Mouse (Mus musculus) lung, postnatal 0 days (tissue): Measurements from ENCODE around the gene Alg12. TPM values are rescaled to one million over a fixed set of nuclear protein-coding genes. Genes with fewer than 3 reads are reported as not detected.
A peak's percentile ranks its signal among the peaks of the same experiment; 100 is the strongest.

Experiments
- ATAC-seq: fragments of 200-750 bp; cut with Nextera tagmentation; 2 replicates; pipeline ENCODE4 v1.8.0; 2017; ENCODE audit warnings: moderate library complexity
- DNase-seq: peaks from one replicate; pipeline ENCODE4 v3.0.0-alpha.2; 2016; ENCODE audit warnings: low spot score
- H3K27ac ChIP-seq: fragments of 300-500 bp; sonication (generic); 2 replicates; pipeline ENCODE4 v1.5.1; 2014; ENCODE audit warnings: antibody characterized with exemption, mild to moderate bottlenecking, low read length, mixed read lengths
- H3K27me3 ChIP-seq: fragments of 300-500 bp; sonication (generic); replicated peaks from 2 replicates; pipeline ENCODE4 v1.6.1; 2014; ENCODE audit warnings: low read length, mixed read lengths; ENCODE audit not compliant: insufficient read depth
- H3K36me3 ChIP-seq: fragments of 300-500 bp; sonication (generic); 2 replicates; pipeline ENCODE4 v1.6.1; 2014; ENCODE audit warnings: low read length, mixed read lengths; ENCODE audit not compliant: insufficient read depth
- H3K4me1 ChIP-seq: fragments of 300-500 bp; sonication (generic); 2 replicates; pipeline ENCODE4 v1.6.1; 2014; ENCODE audit warnings: antibody characterized with exemption, low read depth, low read length, mixed read lengths; ENCODE audit not compliant: insufficient read depth
- H3K4me2 ChIP-seq: fragments of 300-500 bp; sonication (generic); replicated peaks from 2 replicates; pipeline ENCODE4 v1.6.1; 2014; ENCODE audit warnings: low read depth, mild to moderate bottlenecking, low read length, moderate library complexity, mixed read lengths
- H3K4me3 ChIP-seq: fragments of 300-500 bp; sonication (generic); 2 replicates; pipeline ENCODE4 v1.5.1; 2014; ENCODE audit warnings: low read depth, low read length
- H3K9ac ChIP-seq: fragments of 300-500 bp; sonication (generic); replicated peaks from 2 replicates; pipeline ENCODE4 v1.6.1; 2014; ENCODE audit warnings: low read depth, mild to moderate bottlenecking
- H3K9me3 ChIP-seq: fragments of 300-500 bp; sonication (generic); 2 replicates; pipeline ENCODE4 v1.6.1; 2016; ENCODE audit warnings: low read length, mixed read lengths
- CTCF ChIP-seq: IDR thresholded peaks from 2 replicates; pipeline ENCODE4 v1.5.1; 2016; ENCODE audit warnings: antibody characterized with exemption, mild to moderate bottlenecking
- EP300 ChIP-seq: IDR thresholded peaks from 2 replicates; pipeline ENCODE4 v1.6.1; 2016; ENCODE audit warnings: antibody characterized with exemption, mild to moderate bottlenecking, control low read depth
- WGBS: fragments of 180-500 bp; shearing (Covaris S2); extraction: QIAGEN DNeasy Blood & Tissue Kit; methylation state at CpG from one replicate; pipeline ENCODE4 v1.1.7; 2014; 5-methylcytosine and 5-hydroxymethylcytosine counted together
- polyA plus RNA-seq: library from polyadenylated mRNA; unstranded; fragments of >200 nt; fragmentation: Nextera tagmentation; extraction: Ambion mirVana; gene quantifications from 2 replicates; pipeline ENCODE4 v1.2.1, GENCODE M21; 2015

Alg12 gene
- polyA plus RNA-seq, 1 experiment from 2014 or later: 7.2 TPM

GRCm38 (mm10) chr15:88855896-88856417 is 36.8 kb upstream of the Alg12 start:
- WGBS: 56% methylated on average over 6 of the region's 6 CpGs
- Histone ChIP-seq H3K27ac (peak overlapping the region; percentile 82), H3K9me3 (no peaks in the 10 kb centered on the region), H3K4me2 (no peak overlapping the region), H3K9ac (no peak overlapping the region), H3K27me3 (no peaks in the 10 kb centered on the region), H3K4me1 (peaks cover 22% of the 10 kb centered on the region), H3K4me3 (no peak overlapping the region), H3K36me3 (no peaks in the 10 kb centered on the region)
- DNase-seq (no peak), ATAC-seq (no peak)
- TF ChIP-seq CTCF: no peak
- no peak for TF ChIP-seq EP300

GRCm38 (mm10) chr15:88854969-88855830 is 36.1 kb upstream of the Alg12 start:
- Histone ChIP-seq H3K4me3 (no peak overlapping the region), H3K27ac (peak overlapping the region; percentile 82), H3K36me3 (no peaks in the 10 kb centered on the region), H3K9me3 (no peaks in the 10 kb centered on the region), H3K9ac (no peak overlapping the region), H3K27me3 (no peaks in the 10 kb centered on the region), H3K4me2 (no peak overlapping the region), H3K4me1 (peaks cover 29% of the 10 kb centered on the region)
- DNase-seq (peak; percentile 72), ATAC-seq (peak; percentile 6)
- TF ChIP-seq CTCF: no peak
- peak; percentile 28; the same call in 1 of the 2 replicates for TF ChIP-seq EP300
- 49% methylated on average over 15 of the region's 15 CpGs for WGBS

GRCm38 (mm10) chr15:88854119-88854968 is 35.2 kb upstream of the Alg12 start:
- peak; percentile 66 for DNase-seq
- WGBS: 27% methylated on average over 6 of the region's 6 CpGs

GRCm38 (mm10) chr15:88853106-88853505 is 34.0 kb upstream of the Alg12 start:
- peak overlapping the region; percentile 97; the same call in 1 of the 2 replicates for H3K27ac ChIP-seq
- H3K36me3 ChIP-seq: no peaks in the 10 kb centered on the region
- no peaks in the 10 kb centered on the region for H3K27me3 ChIP-seq
- peaks cover 35% of the 10 kb centered on the region for H3K4me1 ChIP-seq
- 78% methylated on average over 9 of the region's 9 CpGs for whole genome bisulfite sequencing
- DNase-seq (no peak), ATAC-seq (no peak)
- H3K9ac ChIP-seq: no peak overlapping the region
- H3K4me2 ChIP-seq: no peak overlapping the region
- TF ChIP-seq EP300 (no peak), CTCF (no peak)
- no peak overlapping the region for H3K4me3 ChIP-seq
- H3K9me3 ChIP-seq: no peaks in the 10 kb centered on the region

More at GRCm38 (mm10) chr15:88854119-88854968, 35.2 kb upstream of the Alg12 start:
- Histone ChIP-seq H3K4me2 (no peak overlapping the region), H3K27ac (peak overlapping the region; percentile 82), H3K36me3 (no peaks in the 10 kb centered on the region), H3K27me3 (no peaks in the 10 kb centered on the region), H3K4me3 (no peak overlapping the region), H3K9me3 (no peaks in the 10 kb centered on the region), H3K4me1 (peaks cover 35% of the 10 kb centered on the region), H3K9ac (no peak overlapping the region)
- ATAC-seq: no peak
- no peak for TF ChIP-seq CTCF
- TF ChIP-seq EP300: no peak

- peaks cover 35% of the 10 kb centered on the region for H3K4me1 ChIP-seq
- H3K9me3 ChIP-seq: no peaks in the 10 kb centered on the region
- no peaks in the 10 kb centered on the region for H3K36me3 ChIP-seq
- no peaks in the 10 kb centered on the region for H3K27me3 ChIP-seq
- H3K9ac ChIP-seq: no peak overlapping the region
- peak; percentile 81 for ATAC-seq
- no peak overlapping the region for H3K4me2 ChIP-seq
- no peak overlapping the region for H3K4me3 ChIP-seq
- DNase-seq: peak; percentile 94
- peak overlapping the region; percentile 97 for H3K27ac ChIP-seq
- 51% methylated on average over 10 of the region's 10 CpGs for WGBS
- TF ChIP-seq EP300 (peak; percentile 90), CTCF (peak; percentile 45)
These were observed 32.5 kb upstream of the Alg12 start for GRCm38 (mm10) chr15:88851507-88852149.
